Mouse (Mus musculus) liver, embryonic 11.5 days (tissue): ENCODE data around the gene Osbpl5. TPM values are rescaled to one million over a fixed set of nuclear protein-coding genes. Genes with fewer than 3 reads are reported as not detected.
A peak's percentile ranks its signal among the peaks of the same experiment; 100 is the strongest.
"Not testable (repeated sequence)": the region's sequence is repeated elsewhere in the genome, so short reads cannot be mapped to it uniquely, and the experiment has no call there.

Experiments used
- ATAC-seq: fragments of 200-750 bp; cut with Nextera tagmentation; replicated peaks from 2 replicates; pipeline ENCODE4 v1.8.0; 2017; ENCODE audit warnings: moderate number of reproducible peaks, mild to moderate bottlenecking, moderate TSS enrichment, moderate library complexity; ENCODE audit not compliant: low FRiP score
- DNase-seq: peaks from one replicate; pipeline ENCODE4 v3.0.0-alpha.2; 2017; ENCODE audit warnings: low spot score
- H3K27ac ChIP-seq: fragments of 300-500 bp; sonication (generic); 2 replicates; pipeline ENCODE4 v1.5.1; 2014; ENCODE audit warnings: mild to moderate bottlenecking, low read depth, low read length, control low read depth
- H3K27me3 ChIP-seq: fragments of 300-500 bp; sonication (generic); replicated peaks from 2 replicates; pipeline ENCODE4 v1.6.1; 2014; ENCODE audit warnings: low read length, mixed read lengths; ENCODE audit not compliant: control insufficient read depth, insufficient read depth
- H3K36me3 ChIP-seq: fragments of 300-500 bp; sonication (generic); 2 replicates; pipeline ENCODE4 v1.6.1; 2014; ENCODE audit warnings: mild to moderate bottlenecking, low read length, moderate library complexity, mixed read lengths; ENCODE audit not compliant: control insufficient read depth, insufficient read depth
- H3K4me1 ChIP-seq: fragments of 300-500 bp; sonication (generic); replicated peaks from 2 replicates; pipeline ENCODE4 v1.6.1; 2014; ENCODE audit warnings: low read length, mixed read lengths; ENCODE audit not compliant: control insufficient read depth, insufficient read depth
- H3K4me2 ChIP-seq: fragments of 300-500 bp; sonication (generic); 2 replicates; pipeline ENCODE4 v1.6.1; 2014; ENCODE audit warnings: mild to moderate bottlenecking, control low read depth, moderate library complexity
- H3K4me3 ChIP-seq: fragments of 300-500 bp; sonication (generic); 2 replicates; pipeline ENCODE4 v1.5.1; 2014; ENCODE audit warnings: low read depth, low read length, control low read depth
- H3K9ac ChIP-seq: fragments of 300-500 bp; sonication (generic); 2 replicates; pipeline ENCODE4 v1.6.1; 2014; ENCODE audit warnings: low read depth, low read length, control low read depth
- H3K9me3 ChIP-seq: fragments of 300-500 bp; sonication (generic); 2 replicates; pipeline ENCODE4 v1.6.1; 2016; ENCODE audit warnings: low read length, inconsistent platforms, mixed read lengths; ENCODE audit not compliant: control insufficient read depth
- WGBS: fragments of 180-500 bp; shearing (Covaris S2); extraction: QIAGEN DNeasy Blood & Tissue Kit; methylation state at CpG from one replicate; pipeline ENCODE4 v1.1.7; 2014; 5-methylcytosine and 5-hydroxymethylcytosine counted together
- microRNA-seq: library from miRNA; unstranded; fragments of <30 nt; microRNA quantifications from one replicate; pipeline ENCODE4, GENCODE M21; 2017; ENCODE audit warnings: borderline number of aligned reads
- polyA plus RNA-seq: library from polyadenylated mRNA; unstranded; fragments of >200 nt; fragmentation: Nextera tagmentation; extraction: Ambion mirVana; gene quantifications from 2 replicates; pipeline ENCODE4 v1.2.1, GENCODE M21; 2014

Gene Osbpl5
- polyA plus RNA-seq, 1 experiment from 2014 or later: 8.9 TPM

- Histone ChIP-seq H3K27me3 (no peaks in the 10 kb centered on the region), H3K4me3 (no peak overlapping the region), H3K36me3 (no peaks in the 10 kb centered on the region), H3K4me2 (no peak overlapping the region), H3K9me3 (no peaks in the 10 kb centered on the region), H3K4me1 (no peaks in the 10 kb centered on the region), H3K27ac (no peak overlapping the region), H3K9ac (no peak overlapping the region)
- DNase-seq: no peak
- no peak for ATAC-seq
These were observed 90.1 kb downstream of the Osbpl5 start for GRCm38 (mm10) chr7:143666427-143667311.

GRCm38 (mm10) chr7:143663470-143663869, 93.3 kb downstream of the Osbpl5 start:
- Histone ChIP-seq H3K27ac (no peak overlapping the region), H3K4me3 (no peak overlapping the region), H3K27me3 (no peaks in the 10 kb centered on the region), H3K9ac (no peak overlapping the region), H3K9me3 (no peaks in the 10 kb centered on the region), H3K36me3 (no peaks in the 10 kb centered on the region), H3K4me2 (no peak overlapping the region), H3K4me1 (no peaks in the 10 kb centered on the region)
- ATAC-seq: no peak
- 76% methylated on average over 2 of the region's 2 CpGs for WGBS
- DNase-seq: no peak

- H3K36me3 ChIP-seq: no peaks in the 10 kb centered on the region
- no peak overlapping the region for H3K4me3 ChIP-seq
- ATAC-seq (no peak), DNase-seq (no peak)
- H3K9me3 ChIP-seq: no peaks in the 10 kb centered on the region
- H3K27ac ChIP-seq: no peak overlapping the region
- no peaks in the 10 kb centered on the region for H3K27me3 ChIP-seq
- no peak overlapping the region for H3K9ac ChIP-seq
- H3K4me2 ChIP-seq: no peak overlapping the region
- no peaks in the 10 kb centered on the region for H3K4me1 ChIP-seq
These were observed 96.0 kb downstream of the Osbpl5 start for GRCm38 (mm10) chr7:143660797-143661196.

- H3K4me2 ChIP-seq: peak overlapping the region; percentile 93
- H3K36me3 ChIP-seq, H3K27ac ChIP-seq, H3K9ac ChIP-seq, H3K27me3 ChIP-seq, DNase-seq, H3K4me1 ChIP-seq, ATAC-seq, H3K9me3 ChIP-seq: not testable (repeated sequence)
- 0 out of 2 replicates have a peak overlapping the region, but pooled peaks have one; percentile 63 for H3K4me3 ChIP-seq
- WGBS: 57% methylated on average over 10 of the region's 10 CpGs
These were observed 106.9 kb downstream of the Osbpl5 start for GRCm38 (mm10) chr7:143649769-143650346.

- Histone ChIP-seq H3K4me1 (no peaks in the 10 kb centered on the region), H3K4me2 (peak within 1 kb of the TSS; percentile 93), H3K9ac (peak within 1 kb of the TSS; percentile 53), H3K4me3 (peak within 1 kb of the TSS; percentile 63), H3K9me3 (no peaks in the 10 kb centered on the region), H3K27ac (no peak within 1 kb of the TSS), H3K27me3 (no peaks in the 10 kb centered on the region; the same call in 1 of the 2 replicates), H3K36me3 (no peaks in the 10 kb centered on the region)
- DNase-seq (peak; percentile 77), ATAC-seq (peak; percentile 88)
- WGBS: 6% methylated on average over 39 of the region's 39 CpGs
These were observed 107.6 kb downstream of the Osbpl5 start, which contains the start of gene Tnfrsf22 for GRCm38 (mm10) chr7:143649034-143649768. Gene Tnfrsf22 (minus strand): TSS chr7:143649661.

- H3K27ac ChIP-seq, DNase-seq, H3K4me2 ChIP-seq, H3K4me3 ChIP-seq, H3K4me1 ChIP-seq, H3K9ac ChIP-seq, ATAC-seq, H3K9me3 ChIP-seq, H3K36me3 ChIP-seq, H3K27me3 ChIP-seq: not testable (repeated sequence)
- 73% methylated on average over 2 of the region's 2 CpGs for WGBS
These were observed 112.8 kb downstream of the Osbpl5 start for GRCm38 (mm10) chr7:143643949-143644348.

Small RNA genes lying within 50 kb of the gene (microRNA-seq; reads per million reads assigned to microRNA genes)
- gene Gm22064: not detected

Other genes starting within 250 kb of the Osbpl5 start
- 133 and 139 TPM in 2 replicates for gene Nap1l4, start 207.9 kb downstream of the Osbpl5 start, polyA plus RNA-seq
- gene Cars, start 156.9 kb downstream of the Osbpl5 start, polyA plus RNA-seq: 100 and 107 TPM in 2 replicates
- 0.73 and 0.92 TPM in 2 replicates for gene Tnfrsf26, start 128.3 kb downstream of the Osbpl5 start, polyA plus RNA-seq
- gene Tnfrsf22, start 107.3 kb downstream of the Osbpl5 start, polyA plus RNA-seq: 2.6 and 3.9 TPM in 2 replicates
- gene Tnfrsf23, start 71.1 kb downstream of the Osbpl5 start, polyA plus RNA-seq: 0.17 and 0.34 TPM in 2 replicates
- gene Mrgprg, start 10.0 kb upstream of the Osbpl5 start, polyA plus RNA-seq: not detected in 2 replicates
- 0.59 and 0.86 TPM in 2 replicates for gene Mrgpre, start 27.5 kb upstream of the Osbpl5 start, polyA plus RNA-seq
- 8.6 and 12.7 TPM in 2 replicates for gene Nadsyn1, start 65.9 kb upstream of the Osbpl5 start, polyA plus RNA-seq
- 66.9 and 75.9 TPM in 2 replicates for gene Dhcr7, start 66.2 kb upstream of the Osbpl5 start, polyA plus RNA-seq
- not detected in 2 replicates for gene Gm498, start 109.9 kb upstream of the Osbpl5 start, polyA plus RNA-seq
- gene Shank2, start 244.9 kb upstream of the Osbpl5 start, polyA plus RNA-seq: 0.90 and 1.0 TPM in 2 replicates